Mouse (Mus musculus) G1E (cell line): ENCODE measurements around the gene Fam208a.

Experiments used
- CTCF ChIP-seq: IDR thresholded peaks from 2 replicates; pipeline ENCODE4 v1.5.1; 2012; ENCODE audit warnings: low read depth, low read length, inconsistent platforms, mixed read lengths
- GATA2 ChIP-seq: IDR thresholded peaks from 2 replicates; pipeline ENCODE4 v1.6.1; 2012; ENCODE audit warnings: low read depth, low read length, inconsistent platforms, borderline replicate concordance
- POLR2AphosphoS5 ChIP-seq: IDR thresholded peaks from 2 replicates; pipeline ENCODE4 v1.6.1; 2012; ENCODE audit warnings: low read depth, low read length, inconsistent platforms; ENCODE audit not compliant: insufficient replicate concordance

- TF ChIP-seq CTCF (no peak), GATA2 (no peak), POLR2AphosphoS5 (no peak)
Measured at GRCm38 (mm10) chr14:27381459-27381858, 47.2 kb upstream of the Fam208a start.
